23 mouse cellular contexts compared by ENCODE assay signal in the genomic region with DNA sequence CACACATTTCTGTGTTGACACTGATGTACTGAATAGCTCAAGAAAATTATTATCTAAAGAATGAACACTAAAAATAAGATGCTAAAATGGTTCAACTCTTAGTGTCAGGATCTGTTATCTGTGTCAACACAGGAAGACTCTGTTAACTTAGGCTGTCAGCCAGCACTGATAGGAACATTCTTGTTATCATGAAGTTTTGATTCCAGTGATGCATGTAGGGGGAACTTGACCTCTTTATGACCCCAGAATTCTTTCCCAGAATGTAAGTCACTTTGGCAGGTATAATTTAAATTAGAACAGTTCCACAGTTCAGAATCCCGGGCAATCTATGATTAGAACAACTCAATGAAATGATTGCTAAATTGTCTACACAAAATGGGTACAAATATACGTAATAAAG.
A peak's percentile ranks its signal among the peaks of the same experiment; 100 is the strongest.
DNase-seq lines count a peak whose midpoint lies in the region; ATAC-seq and TF ChIP-seq lines count a peak whose summit lies in the region.
"Had no signal": no experiment of that assay in that cellular context is flagged by ENCODE, and none has a peak within 500 bp of the region (broad histone marks: within the 10 kb centered on the region; RNA-seq: fewer than 3 reads in every experiment).

No protein-coding gene starts in this region.

- no peak overlapping the region for H3K4me2 ChIP-seq in heart, embryonic 11.5 days
- no peak overlapping the region for H3K4me2 ChIP-seq in kidney, postnatal 0 days (ENCODE audit: low read length)
- H3K4me2 ChIP-seq: embryonic facial prominence, embryonic 13.5 days; hindbrain, embryonic 15.5 days; liver, embryonic 11.5 days; midbrain, embryonic 11.5 days had no signal

- no peak overlapping the region for H3K9ac ChIP-seq in heart, embryonic 11.5 days (ENCODE audit: low read depth, low read length)
- no peak overlapping the region for H3K9ac ChIP-seq in kidney, postnatal 0 days (ENCODE audit: low read depth, low read length)
- H3K9ac ChIP-seq: embryonic facial prominence, embryonic 13.5 days; hindbrain, embryonic 15.5 days; liver, postnatal 0 days had no signal

- H3K27me3 ChIP-seq in heart, embryonic 11.5 days (ENCODE audit: control insufficient read depth, insufficient read depth, low read length) = no peaks in the 10 kb centered on the region
- no peaks in the 10 kb centered on the region for H3K27me3 ChIP-seq in kidney, postnatal 0 days (ENCODE audit: insufficient read depth, low read length)
- H3K27me3 ChIP-seq: embryonic facial prominence, embryonic 13.5 days; hindbrain, embryonic 15.5 days had no signal

- H3K4me1 ChIP-seq in heart, embryonic 11.5 days (ENCODE audit: control insufficient read depth, insufficient read depth, low read length) = 0 out of 2 replicates have a peak, but pooled peaks cover 4% of the 10 kb centered on the region
- H3K4me1 ChIP-seq in kidney, postnatal 0 days (replicated peaks; ENCODE audit: insufficient read depth, low read length) = no peaks in the 10 kb centered on the region
- H3K4me1 ChIP-seq: hindbrain, embryonic 15.5 days; limb, embryonic 10.5 days had no signal

- no peak overlapping the region for H3K4me3 ChIP-seq in heart, embryonic 11.5 days (ENCODE audit: low read depth, low read length)
- H3K4me3 ChIP-seq in kidney, postnatal 0 days (replicated peaks; ENCODE audit: low read depth, low read length) = no peak overlapping the region
- H3K4me3 ChIP-seq: embryonic facial prominence, embryonic 13.5 days; heart, adult 2 months; hindbrain, embryonic 15.5 days; left cerebral cortex, adult 2 months; limb, embryonic 10.5 days had no signal

- ATAC-seq in heart, embryonic 11.5 days (replicated peaks; ENCODE audit: insufficient number of reproducible peaks, low FRiP score, low TSS enrichment) = 0 out of 2 replicates have a peak, but pooled peaks have one; percentile 46
- ATAC-seq in kidney, postnatal 0 days (replicated peaks; ENCODE audit: low FRiP score, low read depth) = no peak
- ATAC-seq: activated CD4-positive, CD25-positive, alpha-beta regulatory T cell, adult 4 months; forebrain, embryonic 16.5 days; liver, postnatal 0 days; lung, postnatal 0 days had no signal

- H3K9me3 ChIP-seq in heart, embryonic 11.5 days (replicated peaks; ENCODE audit: control insufficient read depth, low read length) = no peaks in the 10 kb centered on the region
- no peaks in the 10 kb centered on the region for H3K9me3 ChIP-seq in kidney, postnatal 0 days (replicated peaks; ENCODE audit: low read length)
- H3K9me3 ChIP-seq: embryonic facial prominence, embryonic 13.5 days; hindbrain, embryonic 15.5 days; limb, embryonic 10.5 days had no signal

- no peak for DNase-seq in heart, postnatal 10 days
- peak; percentile 31 for DNase-seq in kidney, postnatal 0 days (ENCODE audit: low spot score)
- no peak for DNase-seq in kidney, adult 11 months
- peak; percentile 34 for DNase-seq in embryo, embryonic 10.5 days (ENCODE audit: low spot score)
- DNase-seq in urinary bladder, postnatal 10 days (ENCODE audit: low spot score) = no peak
- no peak for DNase-seq in left cerebral cortex, postnatal 25 days (ENCODE audit: low spot score in 2 of 2)
- DNase-seq: adrenal gland, adult 8-10 months; cerebellum, adult 8-10 months; cerebellum, postnatal 36 days; gastrocnemius, postnatal 25 days; heart, adult 2 months; liver, postnatal 0 days; thymus, postnatal 25 days had no signal

- 52% methylated on average over 2 of the region's 2 CpGs for WGBS in heart, embryonic 11.5 days (ENCODE audit: insufficient replicate concordance)
- 48% methylated on average over 2 of the region's 2 CpGs for WGBS in kidney, postnatal 0 days

- TF ChIP-seq CTCF in kidney, postnatal 0 days (IDR thresholded peaks at IDR 0.05; ENCODE audit: low read depth) = no peak

- intact Hi-C loops in heart, postnatal 10 days (cut with DNase I) = no loop called here
- intact Hi-C loops in left cerebral cortex, postnatal 25 days (cut with DNase I) = no loop called here

- no peak overlapping the region for H3K27ac ChIP-seq in heart, embryonic 11.5 days (ENCODE audit: low read depth, low read length)
- H3K27ac ChIP-seq in kidney, postnatal 0 days = no peak overlapping the region
- H3K27ac ChIP-seq: embryonic facial prominence, embryonic 13.5 days; heart, adult 2 months; hindbrain, embryonic 15.5 days; left cerebral cortex, adult 2 months; limb, embryonic 10.5 days had no signal

- H3K36me3 ChIP-seq in heart, embryonic 11.5 days (ENCODE audit: control insufficient read depth, insufficient read depth, low read length) = no peaks in the 10 kb centered on the region
- no peaks in the 10 kb centered on the region for H3K36me3 ChIP-seq in kidney, postnatal 0 days (ENCODE audit: insufficient read depth, low read length)
- H3K36me3 ChIP-seq: embryonic facial prominence, embryonic 13.5 days; hindbrain, embryonic 15.5 days; limb, embryonic 10.5 days had no signal

Comparison
In these comparisons a context has a peak if more than half of its experiments do, and no peak if none do; other contexts are left out.
1. DNase-seq: peak in kidney, postnatal 0 days (single experiment) and embryo, embryonic 10.5 days (single experiment); none in heart, postnatal 10 days (0 of 2), kidney, adult 11 months (single experiment), urinary bladder, postnatal 10 days (single experiment) and left cerebral cortex, postnatal 25 days (0 of 2).